Mouse (Mus musculus) right cerebral cortex, postnatal 4 days (tissue): ENCODE data around the gene Terf2ip.
A peak's percentile ranks its signal among the peaks of the same experiment; 100 is the strongest.

Experiments
- DNase-seq: peaks from one replicate; pipeline ENCODE4 v3.0.0-alpha.2; 2022

Gene Terf2ip

GRCm38 (mm10) chr8:112010997-112011815, at the start of gene Terf2ip, which contains the start of gene Kars:
Gene Terf2ip, plus strand, starts transcription at chr8:112011398.
Gene Kars, minus strand, starts transcription at chr8:112011323.
- DNase-seq, result peak; percentile 89

GRCm38 (mm10) chr8:111962589-111962988, 48.6 kb upstream of the Terf2ip start:
- no peak for DNase-seq

- DNase-seq, result no peak
These were observed 48.1 kb upstream of the Terf2ip start for GRCm38 (mm10) chr8:111963091-111963490.

- DNase-seq, result no peak
These were observed 47.7 kb upstream of the Terf2ip start for GRCm38 (mm10) chr8:111963546-111963945.

- no peak for DNase-seq
These were observed 46.8 kb upstream of the Terf2ip start for GRCm38 (mm10) chr8:111964351-111964750.

GRCm38 (mm10) chr8:111964849-111965561, 46.2 kb upstream of the Terf2ip start:
- no peak for DNase-seq

GRCm38 (mm10) chr8:111967246-111967870, 43.8 kb upstream of the Terf2ip start:
- DNase-seq, result no peak

GRCm38 (mm10) chr8:111968541-111968940, 42.7 kb upstream of the Terf2ip start:
- DNase-seq, result no peak

- no peak for DNase-seq
These were observed 42.2 kb upstream of the Terf2ip start for GRCm38 (mm10) chr8:111968991-111969390.

- no peak for DNase-seq
These were observed 37.1 kb upstream of the Terf2ip start for GRCm38 (mm10) chr8:111974138-111974537.

GRCm38 (mm10) chr8:111975706-111976105, 35.5 kb upstream of the Terf2ip start:
- no peak for DNase-seq

- DNase-seq, result no peak
These were observed 34.9 kb upstream of the Terf2ip start for GRCm38 (mm10) chr8:111976326-111976725.

GRCm38 (mm10) chr8:111978147-111978546, 33.1 kb upstream of the Terf2ip start:
- no peak for DNase-seq

GRCm38 (mm10) chr8:111982116-111982515, 29.1 kb upstream of the Terf2ip start:
- DNase-seq, result no peak

GRCm38 (mm10) chr8:111984511-111984910, 26.7 kb upstream of the Terf2ip start:
- no peak for DNase-seq

- peak; percentile 82 for DNase-seq
These were observed 21.3 kb upstream of the Terf2ip start for GRCm38 (mm10) chr8:111989911-111990310.

GRCm38 (mm10) chr8:111991278-111991677, 19.9 kb upstream of the Terf2ip start:
- no peak for DNase-seq

- peak; percentile 81 for DNase-seq
These were observed 19.0 kb upstream of the Terf2ip start, which contains the start of gene Adat1 for GRCm38 (mm10) chr8:111992013-111992702. Gene Adat1, minus strand, starts transcription at chr8:111992302.

- no peak for DNase-seq
These were observed 18.5 kb upstream of the Terf2ip start for GRCm38 (mm10) chr8:111992703-111993039.

GRCm38 (mm10) chr8:112004754-112005153, 6.4 kb upstream of the Terf2ip start:
- DNase-seq, result no peak

- no peak for DNase-seq
These were observed 5.6 kb upstream of the Terf2ip start for GRCm38 (mm10) chr8:112005601-112006000.

GRCm38 (mm10) chr8:112007669-112008068, 3.5 kb upstream of the Terf2ip start:
- DNase-seq, result no peak

- no peak for DNase-seq
These were observed 1.6 kb upstream of the Terf2ip start for GRCm38 (mm10) chr8:112009558-112009957.
